Mouse (Mus musculus): ENCODE measurements around the gene Cd83.

- TF ChIP-seq CTCF (IDR thresholded peaks at IDR 0.05; ENCODE audit: insufficient read depth, low read depth, low read length) (no peak), POLR2A (IDR thresholded peaks at IDR 0.05; ENCODE audit: insufficient read depth, low read depth, low read length) (no peak)
Observed at GRCm38 (mm10) chr13:43788071-43788470, 3.5 kb downstream of the Cd83 start.
